Mouse (Mus musculus): ENCODE data around the gene Lipt2.

GRCm38 (mm10) chr7:100190167-100190566, 31.1 kb downstream of the Lipt2 start:
- no peak for TF ChIP-seq GATA1 (IDR thresholded peaks at IDR 0.05; ENCODE audit: low read length)
- TF ChIP-seq TAL1 (IDR thresholded peaks at IDR 0.05; ENCODE audit: low read length), result no peak

Data from erythroblast, embryonic 14.5 days (primary cell).